Mouse (Mus musculus) v-Abl transformed pro-B cells (cell line): Measurements from ENCODE around the gene Ilvbl.

Source experiments
- in situ Hi-C, 2 experiments: fragments of 400-800 bp; cut with MboI; formaldehyde crosslinking; loops; one replicate each; pipeline ENCODE4 v1.15.1; 2025; ENCODE audit not compliant: unreplicated experiment in 2 of 2

The Ilvbl gene

DNA sequence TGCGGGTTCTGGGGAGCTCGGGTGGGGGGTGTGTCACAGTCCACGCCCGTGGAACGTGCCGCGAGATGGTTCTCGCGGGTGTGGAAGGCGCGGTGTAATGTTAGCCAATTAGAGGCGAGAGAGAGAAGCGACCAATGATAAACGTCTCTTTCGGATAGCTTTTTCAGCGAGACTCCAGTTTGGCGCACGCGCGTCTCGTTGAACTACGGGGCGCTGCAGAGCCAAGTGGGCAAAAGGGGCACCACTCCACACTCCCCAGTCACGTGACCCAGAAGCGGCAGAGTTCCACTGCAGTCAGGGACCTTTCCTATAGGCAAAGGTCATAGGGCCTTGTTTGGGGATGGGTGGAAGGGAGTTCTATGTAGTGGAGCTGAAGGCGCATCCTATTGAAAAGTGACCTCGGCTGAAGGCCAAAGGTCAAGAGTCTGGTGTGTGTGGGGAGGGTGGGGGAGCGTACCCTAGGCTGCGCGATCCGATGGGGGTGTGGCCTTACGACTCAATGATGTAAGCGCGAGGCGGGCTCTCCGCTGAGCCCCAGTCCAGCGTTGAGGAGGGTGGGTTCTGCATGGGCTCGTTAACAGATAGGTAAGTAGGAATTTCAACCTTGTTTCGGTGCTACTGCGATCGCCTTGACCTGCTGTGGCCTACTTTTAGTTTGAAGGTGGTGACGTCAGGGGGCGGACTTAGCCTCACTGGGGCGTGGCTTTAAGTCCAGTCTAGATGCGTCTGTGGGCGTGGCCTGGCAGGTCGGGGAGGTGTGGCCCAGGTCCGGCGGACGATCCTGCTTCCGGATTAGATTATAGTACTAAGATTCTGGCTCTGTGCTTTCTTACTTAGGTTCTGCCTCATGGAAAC, at the start of gene Ilvbl:
Ilvbl (plus strand) TSS at position 97 of the 855 bp plus-strand sequence.
- in situ Hi-C loops = loop anchor here in 1 of 2 experiments (25.0 kb wide), 3 partner anchors 137 to 962 kb away; partner anchors contain the start of genes Cstb, Gm49325, Pfkl and Sumo3

DNA sequence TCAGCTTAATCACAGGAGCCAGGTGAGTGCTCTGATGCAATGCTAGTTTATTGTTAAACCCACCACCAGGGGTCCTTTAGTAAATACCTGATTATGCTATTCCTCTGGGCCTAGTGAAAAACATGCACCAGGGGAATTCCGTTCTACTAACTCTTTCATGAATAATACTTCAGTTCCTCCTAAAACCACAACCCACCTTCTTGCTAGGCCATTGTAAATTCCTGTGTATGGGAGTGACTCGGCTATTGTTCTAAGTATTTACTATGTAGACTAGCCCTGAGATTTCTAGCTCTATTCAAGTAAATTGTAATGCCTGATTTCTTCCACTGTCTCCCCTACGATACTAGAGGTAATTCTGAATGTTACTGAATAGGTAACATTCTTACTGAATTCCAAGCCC, 49.1 kb upstream of the Ilvbl start:
- in situ Hi-C loops = loop anchor here in 1 of 2 experiments (10.0 kb wide), 1 partner anchor 590 kb away; no protein-coding TSS in a partner anchor

DNA sequence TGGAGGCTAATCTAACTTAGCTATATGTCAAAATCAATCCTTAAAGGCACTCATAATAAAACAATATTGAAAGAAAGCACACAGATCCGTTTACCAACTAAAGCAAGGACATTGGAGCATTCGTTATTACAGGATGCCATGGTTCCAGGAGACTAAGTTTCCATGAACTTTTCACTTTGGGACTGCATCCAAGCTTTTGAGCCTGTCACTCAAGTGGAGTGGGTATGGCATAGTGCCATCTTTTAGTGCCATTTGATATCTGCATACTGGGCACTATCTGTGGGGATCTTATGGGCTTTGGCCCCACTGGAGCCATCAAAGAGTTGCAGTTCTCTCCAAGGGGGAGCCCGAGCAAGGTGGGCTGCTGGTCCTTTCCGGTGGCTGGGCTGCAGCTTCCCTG, 48.6 kb upstream of the Ilvbl start:
- in situ Hi-C loops = loop anchor here in 1 of 2 experiments (10.0 kb wide), 1 partner anchor 589 kb away; no protein-coding TSS in a partner anchor

DNA sequence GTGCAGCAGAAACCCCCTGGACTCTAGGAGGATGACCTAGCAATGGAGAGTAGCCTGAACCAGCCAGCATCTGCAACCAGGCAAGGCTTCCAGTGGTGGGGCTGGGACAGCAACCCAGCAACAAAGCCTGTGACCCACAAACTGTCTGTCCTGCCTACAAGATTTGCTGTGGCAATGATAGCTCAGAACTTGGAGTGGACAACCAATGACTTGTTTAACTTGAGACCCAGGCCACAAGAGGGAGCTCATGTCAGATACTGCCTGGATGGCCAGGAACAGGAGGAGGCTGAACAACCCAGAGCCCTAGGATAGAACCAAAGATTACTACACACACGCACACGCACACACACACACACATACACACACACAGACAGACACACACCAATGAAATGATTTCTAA, 33.2 kb upstream of the Ilvbl start:
- in situ Hi-C loops = no loop called here

DNA sequence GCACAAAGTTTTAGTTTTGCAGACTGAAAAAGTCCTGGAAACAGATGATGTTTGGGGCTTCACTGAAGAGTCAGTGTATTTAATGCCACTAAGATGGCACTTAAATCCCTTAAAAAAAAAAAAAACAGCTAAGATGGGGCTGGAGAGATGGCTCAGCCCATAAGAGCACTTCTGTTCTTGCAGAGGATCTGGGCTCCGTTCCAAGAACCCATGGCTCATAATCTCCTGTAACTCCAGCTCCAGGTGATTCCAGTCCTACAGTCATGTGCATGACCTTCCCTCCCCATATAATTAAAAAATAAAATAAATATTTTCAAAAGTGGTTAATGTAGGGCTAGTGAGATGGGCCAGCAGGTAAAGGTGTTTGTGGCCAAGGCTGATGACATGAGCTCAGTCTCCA, 9.1 kb upstream of the Ilvbl start:
- in situ Hi-C loops = no loop called here

DNA sequence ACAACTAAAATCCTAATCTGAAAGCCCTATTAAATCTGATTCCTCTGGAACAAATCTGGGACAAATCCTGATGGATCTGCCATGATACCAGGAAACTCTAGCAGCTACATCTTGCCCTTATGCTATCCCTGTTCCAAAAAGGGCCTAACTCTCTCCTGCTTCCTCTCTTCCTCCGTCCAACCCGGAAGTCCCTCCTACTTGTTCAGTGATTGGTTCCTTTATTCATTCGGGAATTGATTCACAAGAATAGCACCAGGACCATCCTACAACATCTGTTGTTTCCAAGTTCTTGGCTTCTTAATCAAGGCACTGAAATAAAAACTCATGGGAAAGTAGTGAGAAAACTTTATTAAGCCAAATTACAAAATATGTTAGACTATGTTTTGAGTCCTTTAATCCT, 5.0 kb upstream of the Ilvbl start:
- in situ Hi-C loops = no loop called here

DNA sequence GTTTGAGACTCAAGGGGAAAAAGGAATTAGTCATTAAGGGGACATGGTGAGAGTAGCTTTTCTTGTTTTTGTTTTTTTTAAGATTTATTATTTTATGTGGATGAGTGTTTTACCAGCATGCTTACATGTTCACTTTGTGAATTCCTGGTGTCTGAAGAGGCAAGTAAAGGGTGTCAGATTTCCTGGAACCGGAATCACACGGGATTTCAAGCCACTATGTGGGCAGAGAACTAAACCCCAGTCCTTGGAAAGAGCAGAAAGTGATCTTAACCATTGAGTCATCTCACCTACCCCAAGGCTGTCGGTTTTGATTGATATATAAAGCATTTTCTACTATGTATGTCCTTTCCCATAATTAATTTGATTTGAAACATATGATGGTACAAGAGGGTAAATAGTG, 4.5 kb upstream of the Ilvbl start:
- in situ Hi-C loops = no loop called here

DNA sequence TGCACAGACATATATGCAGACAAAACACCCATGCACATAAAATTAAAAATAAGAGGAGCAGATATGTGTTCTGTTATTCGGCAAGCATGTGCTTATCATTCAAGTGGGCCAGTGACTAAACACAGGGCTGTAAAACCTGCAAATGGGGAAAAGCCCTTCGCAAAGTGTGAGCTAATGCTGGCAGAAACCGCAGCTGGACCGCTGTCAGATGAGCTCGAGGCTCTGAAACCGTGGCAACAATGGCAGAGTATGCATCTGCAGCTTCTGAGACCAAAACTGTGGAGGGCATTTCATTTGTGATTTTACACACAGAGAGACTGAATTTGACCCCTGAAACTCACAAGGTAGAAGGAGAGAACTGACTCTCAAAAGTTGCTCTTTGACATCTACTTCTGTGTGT, 3.7 kb upstream of the Ilvbl start:
- in situ Hi-C loops = no loop called here

DNA sequence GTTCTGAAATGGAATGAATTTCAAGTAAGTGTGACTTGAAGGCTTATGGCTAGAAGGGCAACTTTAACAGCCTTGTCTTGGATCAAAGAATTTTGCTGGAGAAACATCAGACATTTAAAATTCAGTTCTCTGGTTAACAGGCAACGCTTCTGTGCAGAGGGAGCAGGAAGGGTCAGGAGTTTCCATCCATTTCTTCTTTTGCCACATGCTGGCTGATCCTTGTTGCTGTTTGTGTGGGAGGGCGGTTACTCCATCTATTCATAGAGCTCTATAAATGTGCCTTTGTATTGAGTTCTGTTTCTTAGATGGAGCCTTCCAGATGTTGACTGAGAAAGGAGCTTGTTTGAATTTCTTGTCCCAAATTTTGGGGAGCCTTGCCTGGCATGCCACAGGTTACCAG, 3.2 kb upstream of the Ilvbl start:
- in situ Hi-C loops = no loop called here

DNA sequence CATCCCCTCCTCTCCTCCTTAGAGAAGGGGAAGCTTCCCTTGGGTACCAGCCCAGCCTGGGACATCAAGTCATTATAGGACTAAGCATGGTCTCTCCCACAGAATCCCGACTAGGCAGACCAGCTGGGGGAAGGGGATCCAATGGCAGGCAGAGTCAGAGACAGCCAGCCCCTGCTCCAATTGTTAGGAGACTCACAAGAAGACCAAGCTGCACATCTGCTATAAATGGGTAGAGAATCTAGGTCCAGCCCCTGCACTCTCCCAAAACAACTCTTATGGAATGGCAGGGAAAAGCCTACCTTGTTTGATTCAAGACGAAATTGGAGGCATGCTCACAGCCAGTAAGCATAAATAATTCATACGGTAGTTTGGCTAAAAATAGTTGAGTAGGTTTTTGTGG, 920 bp upstream of the Ilvbl start:
- in situ Hi-C loops = no loop called here

DNA sequence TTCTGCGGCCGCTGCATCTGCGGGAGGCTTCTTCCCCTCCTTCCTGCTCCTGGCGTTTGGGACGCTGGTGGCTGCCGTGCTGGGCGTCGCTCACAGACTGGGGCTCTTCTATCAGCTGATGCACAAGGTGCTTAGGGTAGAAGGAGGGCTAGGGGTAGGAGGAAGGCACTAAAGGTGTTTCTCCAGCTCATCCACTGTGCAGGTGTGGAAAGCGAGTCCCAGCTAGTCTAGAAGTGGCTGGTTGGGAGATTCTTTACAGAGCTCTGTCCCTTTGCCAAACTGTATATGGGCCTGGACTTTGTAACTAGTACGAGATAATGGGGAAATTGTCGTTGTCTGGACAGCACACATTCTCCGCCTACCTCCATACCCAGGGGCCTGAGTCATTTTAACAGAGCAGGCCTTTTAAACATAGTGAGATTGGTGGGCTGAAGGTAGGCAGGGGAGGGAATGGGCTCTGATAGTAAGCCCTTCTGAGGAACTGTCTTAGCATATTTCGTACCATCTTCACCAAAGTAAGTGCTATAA, 1.0 kb downstream of the Ilvbl start:
- in situ Hi-C loops = loop anchor here in 1 of 2 experiments (25.0 kb wide), 3 partner anchors 138 to 963 kb away; partner anchors contain the start of genes Cstb, Gm49325, Pfkl and Sumo3

DNA sequence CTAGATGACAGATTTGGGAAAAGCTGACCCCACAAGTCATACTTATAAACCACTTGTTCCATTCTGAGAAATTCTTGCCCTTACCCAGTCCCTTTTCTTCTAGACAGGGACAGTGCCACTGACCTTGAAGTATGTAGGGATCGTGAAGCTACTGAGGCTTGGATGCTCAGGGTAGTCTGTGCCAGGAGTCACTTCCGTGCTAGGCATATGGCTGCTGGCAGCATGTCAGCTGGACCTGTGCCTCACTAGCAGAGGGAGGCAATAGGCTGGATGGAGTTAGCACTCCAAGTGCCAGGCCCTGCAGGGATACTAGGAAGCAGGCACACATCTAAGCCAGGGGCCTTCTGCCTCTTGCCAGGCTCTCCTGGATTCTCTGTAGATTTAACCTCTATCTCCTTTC, 1.5 kb downstream of the Ilvbl start:
- in situ Hi-C loops = loop anchor here in 1 of 2 experiments (25.0 kb wide), 3 partner anchors 138 to 963 kb away; partner anchors contain the start of genes Cstb, Gm49325, Pfkl and Sumo3

DNA sequence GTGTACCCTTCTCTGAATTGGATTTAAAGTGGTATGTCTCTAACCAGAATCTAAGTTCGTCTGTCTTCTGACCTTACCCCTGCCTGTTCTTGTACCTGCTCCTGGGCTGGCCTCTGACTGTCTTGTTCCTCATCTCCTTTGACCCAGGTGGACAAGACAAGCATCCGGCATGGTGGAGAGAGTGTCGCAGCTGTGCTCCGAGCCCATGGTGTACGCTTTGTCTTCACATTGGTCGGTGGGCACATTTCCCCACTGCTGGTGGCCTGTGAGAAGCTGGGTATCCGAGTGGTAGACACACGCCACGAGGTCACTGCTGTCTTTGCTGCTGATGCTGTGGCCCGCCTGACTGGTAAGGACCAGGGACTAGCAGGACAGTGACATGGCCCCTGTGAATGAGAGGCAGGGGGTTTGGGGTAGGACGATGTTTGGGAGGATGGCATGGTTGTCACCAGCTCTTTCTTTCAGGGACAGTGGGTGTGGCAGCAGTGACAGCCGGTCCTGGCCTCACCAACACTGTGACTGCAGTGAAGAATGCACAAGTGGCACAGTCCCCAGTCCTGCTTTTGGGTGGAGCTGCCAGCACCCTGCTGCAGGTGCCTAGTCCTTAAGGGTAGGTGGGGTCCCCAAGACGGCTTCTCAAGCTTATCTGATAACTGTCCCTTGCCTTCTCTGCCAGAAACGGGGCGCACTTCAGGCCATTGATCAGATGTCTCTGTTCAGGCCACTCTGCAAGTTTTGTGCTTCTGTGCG, 2.5 kb downstream of the Ilvbl start:
- in situ Hi-C loops = loop anchor here in 1 of 2 experiments (25.0 kb wide), 3 partner anchors 139 to 964 kb away; partner anchors contain the start of genes Cstb, Gm49325, Pfkl and Sumo3

DNA sequence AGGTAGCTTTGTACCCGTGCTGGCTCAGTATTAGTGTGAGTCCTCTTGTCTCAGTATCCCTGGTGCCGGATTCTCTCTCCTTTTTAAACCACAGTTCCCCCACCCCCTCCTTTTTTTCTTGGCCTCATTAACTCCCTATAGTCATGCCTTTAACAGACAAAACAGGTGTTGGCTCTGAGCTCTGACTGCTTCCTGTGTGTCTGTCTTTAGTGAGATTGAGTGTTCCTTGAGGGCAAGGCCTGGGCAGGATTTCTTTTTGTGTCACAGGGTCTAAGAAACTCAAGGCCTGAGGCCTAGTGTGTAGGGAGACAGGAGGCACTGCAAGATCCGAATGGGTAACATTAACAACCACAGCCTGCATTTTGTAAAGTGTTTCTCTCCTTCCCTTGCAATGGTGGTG, 4.1 kb downstream of the Ilvbl start:
- in situ Hi-C loops = loop anchor here in 1 of 2 experiments (25.0 kb wide), 3 partner anchors 141 to 966 kb away; partner anchors contain the start of genes Cstb, Gm49325, Pfkl and Sumo3

DNA sequence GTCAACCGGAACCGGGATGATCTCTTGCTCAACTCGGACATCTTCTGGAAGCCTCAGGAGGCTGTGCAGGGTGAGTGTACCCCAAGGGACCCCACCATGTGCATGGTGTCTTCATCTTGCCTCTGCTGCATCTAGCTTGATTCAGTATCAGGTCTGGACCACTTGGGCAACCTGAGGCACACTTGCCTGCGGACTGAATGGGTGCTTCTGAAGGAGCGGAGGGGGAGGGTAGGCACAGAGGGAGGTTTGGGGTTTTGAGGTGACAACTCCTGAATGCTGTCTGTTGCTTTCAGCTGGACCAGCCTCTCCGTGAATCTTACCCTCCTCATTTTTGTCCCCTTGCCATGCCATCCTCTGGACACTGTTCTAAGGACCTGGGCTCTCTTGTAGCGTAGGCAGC, 7.0 kb downstream of the Ilvbl start:
- in situ Hi-C loops = loop anchor here in 1 of 2 experiments (25.0 kb wide), 3 partner anchors 144 to 969 kb away; partner anchors contain the start of genes Cstb, Gm49325, Pfkl and Sumo3

DNA sequence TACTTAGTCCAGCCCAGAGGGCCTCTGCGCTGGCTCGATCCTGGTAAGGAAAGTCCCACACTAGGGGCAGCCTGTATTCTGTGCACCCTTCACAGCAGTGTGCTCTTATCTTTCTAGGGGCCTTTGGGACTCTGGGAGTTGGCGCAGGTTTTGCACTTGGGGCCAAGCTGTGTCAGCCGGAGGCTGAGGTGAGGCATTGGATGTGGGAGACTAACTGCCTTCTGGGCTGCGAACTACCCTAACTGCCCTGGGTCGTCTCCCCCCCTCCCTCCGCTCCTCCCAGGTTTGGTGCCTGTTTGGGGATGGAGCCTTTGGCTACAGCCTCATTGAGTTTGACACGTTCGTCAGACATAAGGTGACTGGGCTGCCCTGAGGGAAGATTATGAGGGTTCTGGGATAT, 9.2 kb downstream of the Ilvbl start:
- in situ Hi-C loops = loop anchor here in 1 of 2 experiments (25.0 kb wide), 3 partner anchors 146 to 971 kb away; partner anchors contain the start of genes Cstb, Gm49325, Pfkl and Sumo3

DNA sequence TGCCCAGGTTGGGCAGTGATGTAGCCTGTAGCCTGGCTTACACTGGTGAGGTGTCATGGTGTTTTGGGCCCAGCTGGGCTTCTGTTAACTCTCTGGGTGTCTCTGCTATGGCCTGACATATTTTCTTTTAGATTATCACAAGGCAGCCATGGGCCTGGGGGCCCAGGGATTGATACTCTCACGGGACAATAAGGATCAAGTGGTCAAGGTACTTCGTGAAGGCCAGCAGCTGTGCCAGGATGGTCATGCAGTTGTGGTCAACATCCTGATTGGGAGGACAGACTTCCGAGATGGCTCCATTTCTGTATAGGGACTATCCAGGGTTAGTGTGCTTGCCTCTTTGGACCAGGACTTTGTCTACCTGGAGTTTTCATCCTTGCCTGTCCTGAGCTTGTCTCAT, 9.8 kb downstream of the Ilvbl start:
- in situ Hi-C loops = loop anchor here in 1 of 2 experiments (25.0 kb wide), 3 partner anchors 147 to 972 kb away; partner anchors contain the start of genes Cstb, Gm49325, Pfkl and Sumo3

DNA sequence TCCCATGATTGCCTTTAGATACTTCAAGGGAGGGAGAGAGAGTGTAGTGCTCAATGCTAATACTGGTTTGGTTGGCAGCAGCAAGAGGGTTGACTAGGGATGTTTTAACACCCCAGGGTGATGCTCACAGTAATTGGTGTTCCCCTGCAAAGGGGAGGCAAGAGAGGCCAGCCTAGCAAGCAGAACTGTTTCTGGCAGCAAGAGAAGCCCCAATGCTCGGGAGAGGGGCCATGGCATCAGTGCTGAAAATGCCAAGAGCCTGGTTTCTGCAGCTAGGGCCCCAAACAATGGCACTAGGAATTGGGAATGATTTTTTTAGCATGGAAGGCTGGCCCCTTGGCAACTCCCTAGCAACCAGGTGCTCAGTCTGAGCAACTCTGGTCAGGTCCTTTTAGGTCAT, 10.8 kb downstream of the Ilvbl start:
- in situ Hi-C loops = loop anchor here in 1 of 2 experiments (25.0 kb wide), 3 partner anchors 148 to 973 kb away; partner anchors contain the start of genes Cstb, Gm49325, Pfkl and Sumo3

DNA sequence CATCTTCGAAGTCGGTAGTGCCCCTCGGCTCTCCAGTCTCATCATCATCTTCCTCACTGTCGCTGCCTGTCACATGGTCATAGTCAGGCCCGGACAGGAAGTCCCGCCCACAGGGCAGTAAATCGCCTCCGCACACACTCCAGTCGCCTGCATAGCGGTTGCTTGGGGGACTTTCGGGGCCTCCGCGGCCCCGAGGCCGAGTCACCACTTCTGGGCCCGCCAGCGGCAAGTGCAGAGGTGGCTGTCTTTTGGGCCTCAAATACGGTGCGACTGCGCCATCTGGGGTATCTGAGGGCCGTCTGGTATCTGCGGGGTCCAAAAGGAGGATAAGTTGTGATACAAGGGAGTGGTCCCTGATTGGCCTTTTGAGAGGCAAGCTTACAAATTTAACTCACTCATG, 11.5 kb downstream of the Ilvbl start:
- in situ Hi-C loops = loop anchor here in 1 of 2 experiments (25.0 kb wide), 3 partner anchors 148 to 973 kb away; partner anchors contain the start of genes Cstb, Gm49325, Pfkl and Sumo3

DNA sequence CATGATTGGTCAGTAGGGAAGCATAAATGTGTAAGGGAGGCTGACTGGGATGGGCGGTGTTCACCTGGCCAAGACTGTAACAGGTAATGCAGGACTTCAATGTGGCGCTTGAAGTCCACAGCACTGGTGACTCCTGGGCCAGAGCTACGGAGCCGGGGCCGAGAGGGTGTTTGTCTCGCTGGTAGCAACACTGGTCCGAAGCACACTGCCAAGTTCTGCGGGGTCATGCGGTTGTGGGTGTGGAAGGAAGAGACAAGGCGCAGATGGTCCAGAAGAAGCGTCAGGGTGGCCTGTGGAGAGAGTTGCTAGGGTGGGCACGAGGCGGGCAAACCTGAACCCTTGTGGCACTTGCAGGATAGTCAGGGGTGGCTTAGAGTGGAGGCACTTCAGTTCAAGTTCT, 11.9 kb downstream of the Ilvbl start:
- in situ Hi-C loops = loop anchor here in 1 of 2 experiments (25.0 kb wide), 3 partner anchors 149 to 974 kb away; partner anchors contain the start of genes Cstb, Gm49325, Pfkl and Sumo3
